Mouse (Mus musculus) MEL (cell line): ENCODE results near the gene Stim1. TPM values are rescaled to one million over a fixed set of nuclear protein-coding genes. Genes with fewer than 3 reads are reported as not detected.
A peak's percentile ranks its signal among the peaks of the same experiment; 100 is the strongest.

ENCODE experiments used
- DNase-seq: peaks from one replicate; pipeline ENCODE4 v3.0.0; 2011; ENCODE audit warnings: low read depth, low spot score
- H3K27ac ChIP-seq: 2 replicates; pipeline ENCODE4 v1.5.1; 2012; ENCODE audit warnings: low read depth, mild to moderate bottlenecking, control low read depth, low read length, moderate library complexity; ENCODE audit not compliant: control insufficient read depth
- H3K27me3 ChIP-seq, 2 experiments: fragments of 150-350 bp in 1 of 2; sonication (generic) in 1 of 2; 2 replicates each; pipeline ENCODE4 v1.6.1; 2012; ENCODE audit warnings: low read length in 2 of 2, mild to moderate bottlenecking in 2 of 2, improper control_type of control experiment in 1 of 2, moderate library complexity in 1 of 2; ENCODE audit not compliant: insufficient read depth in 2 of 2, control insufficient read depth in 1 of 2
- H3K36me3 ChIP-seq, 2 experiments: 2 replicates each; pipeline ENCODE4 v1.6.1; 2012 to 2014; ENCODE audit warnings: low read length in 2 of 2, improper control_type of control experiment in 1 of 2, inconsistent platforms in 1 of 2, mild to moderate bottlenecking in 1 of 2; ENCODE audit not compliant: insufficient read depth in 2 of 2, control insufficient read depth in 1 of 2
- H3K4me1 ChIP-seq, 2 experiments: fragments of 150-350 bp in 1 of 2; sonication (generic) in 1 of 2; 2 replicates each; pipeline ENCODE4 v1.6.1; 2012; ENCODE audit warnings: low read length in 2 of 2, improper control_type of control experiment in 1 of 2, mild to moderate bottlenecking in 1 of 2; ENCODE audit not compliant: insufficient read depth in 2 of 2, control insufficient read depth in 1 of 2
- H3K4me3 ChIP-seq, 2 experiments: fragments of 150-350 bp in 1 of 2; sonication (generic) in 1 of 2; 2 replicates each; pipeline ENCODE4 v1.5.1; 2012; ENCODE audit warnings: low read depth in 2 of 2, low read length in 2 of 2, mild to moderate bottlenecking in 2 of 2, moderate library complexity in 2 of 2, control low read depth in 1 of 2, improper control_type of control experiment in 1 of 2; ENCODE audit not compliant: control insufficient read depth in 1 of 2, insufficient read depth in 1 of 2
- H3K79me2 ChIP-seq: 2 replicates; pipeline ENCODE4 v1.6.1; 2012; ENCODE audit warnings: mild to moderate bottlenecking, low read length, moderate library complexity; ENCODE audit not compliant: control insufficient read depth, poor library complexity, insufficient read depth
- H3K9ac ChIP-seq: 2 replicates; pipeline ENCODE4 v1.6.1; 2012; ENCODE audit warnings: low read depth, mild to moderate bottlenecking, control low read depth, low read length, moderate library complexity; ENCODE audit not compliant: control insufficient read depth, poor library complexity, severe bottlenecking
- H3K9me3 ChIP-seq: fragments of 150-350 bp; sonication (generic); replicated peaks from 2 replicates; pipeline ENCODE4 v1.6.1; 2012; ENCODE audit warnings: mild to moderate bottlenecking, low read length, improper control_type of control experiment, moderate library complexity; ENCODE audit not compliant: insufficient read depth
- BHLHE40 ChIP-seq: IDR thresholded peaks from 2 replicates; pipeline ENCODE4 v1.6.1; 2012; ENCODE audit warnings: low read depth, mild to moderate bottlenecking, inconsistent platforms, low read length, improper control_type of control experiment, borderline replicate concordance
- CTCF ChIP-seq, 3 experiments: IDR thresholded peaks in 2 of 3; conservative IDR thresholded peaks in 1 of 3; 2 replicates each; pipeline ENCODE4 v1.5.1; 2011 to 2012; ENCODE audit warnings: low read length in 3 of 3, low read depth in 2 of 3, mild to moderate bottlenecking in 2 of 3, improper control_type of control experiment in 1 of 3, inconsistent platforms in 1 of 3, mixed read lengths in 1 of 3, moderate library complexity in 1 of 3; ENCODE audit not compliant: control insufficient read depth in 1 of 3, insufficient read depth in 1 of 3, poor library complexity in 1 of 3, severe bottlenecking in 1 of 3
- E2F4 ChIP-seq: IDR thresholded peaks from 2 replicates; pipeline ENCODE4 v1.6.1; 2011; ENCODE audit warnings: low read depth, low read length, improper control_type of control experiment, borderline replicate concordance
- ELF1 ChIP-seq: IDR thresholded peaks from 2 replicates; pipeline ENCODE4 v1.6.1; 2014; ENCODE audit warnings: low read depth, mild to moderate bottlenecking, inconsistent platforms, low read length, improper control_type of control experiment, moderate library complexity
- GABPA ChIP-seq: IDR thresholded peaks from 2 replicates; pipeline ENCODE4 v1.6.1; 2012; ENCODE audit warnings: low read depth, mild to moderate bottlenecking, inconsistent platforms, low read length, improper control_type of control experiment, moderate library complexity
- HCFC1 ChIP-seq: IDR thresholded peaks from 2 replicates; pipeline ENCODE4 v1.6.1; 2012; ENCODE audit warnings: low read depth, mild to moderate bottlenecking, inconsistent platforms, low read length, improper control_type of control experiment, moderate library complexity
- MAFK ChIP-seq: IDR thresholded peaks from 2 replicates; pipeline ENCODE4 v1.6.1; 2011; ENCODE audit warnings: low read depth, mild to moderate bottlenecking, low read length, improper control_type of control experiment, borderline replicate concordance
- MAX ChIP-seq: IDR thresholded peaks from 2 replicates; pipeline ENCODE4 v1.6.1; 2011; ENCODE audit warnings: low read length, improper control_type of control experiment
- MAZ ChIP-seq: IDR thresholded peaks from 2 replicates; pipeline ENCODE4 v1.6.1; 2012; ENCODE audit warnings: low read depth, mild to moderate bottlenecking, inconsistent platforms, low read length, improper control_type of control experiment
- MEF2A ChIP-seq: IDR thresholded peaks from 2 replicates; pipeline ENCODE4 v1.6.1; 2014; ENCODE audit warnings: low read depth, mild to moderate bottlenecking, inconsistent platforms, low read length, improper control_type of control experiment; ENCODE audit not compliant: poor library complexity, insufficient replicate concordance, severe bottlenecking; ENCODE audit errors: extremely low read depth
- MXI1 ChIP-seq: IDR thresholded peaks from 2 replicates; pipeline ENCODE4 v1.6.1; 2011; ENCODE audit warnings: mild to moderate bottlenecking, low read depth, low read length, improper control_type of control experiment
- MYC ChIP-seq: IDR thresholded peaks from 2 replicates; pipeline ENCODE4 v1.6.1; 2011; ENCODE audit warnings: low read depth, mild to moderate bottlenecking, low read length, improper control_type of control experiment, moderate library complexity
- POLR2AphosphoS2 ChIP-seq: IDR thresholded peaks from 2 replicates; pipeline ENCODE4 v1.6.1; 2011; ENCODE audit warnings: low read length, improper control_type of control experiment
- TBP ChIP-seq: IDR thresholded peaks from 2 replicates; pipeline ENCODE4 v1.8.0; 2011; ENCODE audit warnings: low read depth, low read length, improper control_type of control experiment
- TCF12 ChIP-seq: IDR thresholded peaks from 2 replicates; pipeline ENCODE4 v1.6.1; 2014; ENCODE audit warnings: low read depth, mild to moderate bottlenecking, inconsistent platforms, low read length, improper control_type of control experiment, moderate library complexity
- UBTF ChIP-seq: IDR thresholded peaks from 2 replicates; pipeline ENCODE4 v1.6.1; 2012; ENCODE audit warnings: low read depth, mild to moderate bottlenecking, inconsistent platforms, low read length, improper control_type of control experiment, moderate library complexity, borderline replicate concordance; ENCODE audit not compliant: insufficient read depth
- USF1 ChIP-seq: IDR thresholded peaks from 2 replicates; pipeline ENCODE4 v1.6.1; 2014; ENCODE audit warnings: low read depth, mild to moderate bottlenecking, inconsistent platforms, low read length, improper control_type of control experiment, moderate library complexity
- USF2 ChIP-seq, 2 experiments: IDR thresholded peaks; 2 replicates each; pipeline ENCODE4 v1.6.1; 2011 to 2012; ENCODE audit warnings: improper control_type of control experiment in 2 of 2, low read length in 2 of 2, borderline replicate concordance in 1 of 2, inconsistent platforms in 1 of 2, low read depth in 1 of 2, mild to moderate bottlenecking in 1 of 2; ENCODE audit not compliant: insufficient read depth in 1 of 2
- ZKSCAN1 ChIP-seq: IDR thresholded peaks from 2 replicates; pipeline ENCODE4 v1.6.1; 2012; ENCODE audit warnings: low read depth, mild to moderate bottlenecking, inconsistent platforms, low read length, improper control_type of control experiment, moderate library complexity
- ZMIZ1 ChIP-seq: IDR thresholded peaks from 2 replicates; pipeline ENCODE4 v1.6.1; 2012; ENCODE audit warnings: low read depth, mild to moderate bottlenecking, inconsistent platforms, low read length, improper control_type of control experiment, moderate library complexity
- ZNF384 ChIP-seq: IDR thresholded peaks from 2 replicates; pipeline ENCODE4 v1.6.1; 2012; ENCODE audit warnings: low read depth, mild to moderate bottlenecking, inconsistent platforms, low read length, improper control_type of control experiment
- polyA plus RNA-seq, 2 experiments: library from polyadenylated mRNA; stranded (reverse) in 1 of 2; unstranded in 1 of 2; fragments of >175 nt in 1 of 2; fragments of >200 nt in 1 of 2; gene quantifications; 2 replicates each; pipeline versions ENCODE4 v1.2.1 to v1.2.4; 2012; ENCODE audit warnings: low replicate concordance in 2 of 2, low read depth in 1 of 2; ENCODE audit not compliant: insufficient read length in 2 of 2, insufficient read depth in 1 of 2, missing spikeins in 1 of 2
- total RNA-seq: library from RNA; depleted of rRNA; stranded (reverse); fragments of 300-350 nt; gene quantifications from 2 replicates; pipeline ENCODE4 v1.2.3, GENCODE M21; 2012

The Stim1 gene
- total and polyA plus RNA-seq, 3 experiments, result 26.1 to 65.0 TPM; not detected in 1

DNA sequence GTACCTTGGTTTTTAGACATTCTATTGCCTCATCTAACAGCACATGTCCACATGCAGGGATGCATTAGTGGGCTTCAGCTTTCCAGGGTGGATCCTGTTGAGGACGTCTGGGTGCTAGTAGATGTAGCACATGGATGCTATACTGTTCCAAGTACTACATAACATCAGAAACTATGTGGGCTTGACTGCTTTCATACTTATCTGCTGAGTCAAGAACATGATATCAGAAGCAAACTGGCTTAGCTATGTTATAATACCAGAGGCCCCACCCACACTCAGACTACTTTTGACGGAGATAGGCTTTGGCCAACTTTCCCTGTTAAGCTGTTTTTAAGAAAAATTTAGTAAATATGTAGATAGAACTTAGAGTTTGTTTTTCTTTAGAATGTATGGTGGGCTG lies 176.7 kb downstream of the Stim1 start (continued):
- peak; percentile 58; the same call in 1 of the 2 replicates for TF ChIP-seq MAFK

DNA sequence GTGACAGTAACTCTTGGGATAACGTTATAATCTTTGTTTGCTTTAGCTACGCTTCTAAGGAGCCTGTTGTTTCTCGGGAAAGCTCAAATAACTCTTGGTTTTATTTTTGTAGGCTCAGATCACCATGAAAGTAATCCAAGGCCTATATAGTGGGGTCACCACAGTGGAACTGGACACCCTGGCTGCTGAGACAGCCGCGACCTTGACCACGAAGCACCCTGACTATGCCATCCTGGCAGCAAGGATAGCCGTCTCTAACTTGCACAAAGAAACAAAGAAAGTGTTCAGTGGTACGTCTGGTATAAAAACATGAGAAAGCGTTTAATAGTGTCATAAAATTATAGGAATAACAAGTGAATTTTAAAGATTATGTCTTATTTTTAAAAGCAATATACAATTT lies 178.8 kb downstream of the Stim1 start:
- Histone ChIP-seq H3K9ac (no peak overlapping the region), H3K27ac (no peak overlapping the region), H3K27me3 (no peaks in the 10 kb centered on the region), H3K79me2 (peaks cover 31% of the 10 kb centered on the region), H3K4me1 (peaks cover 5 to 11% of the 10 kb centered on the region in 2 experiments; a peak in 3 of 4 replicates), H3K9me3 (no peaks in the 10 kb centered on the region), H3K36me3 (peaks cover 25 to 46% of the 10 kb centered on the region in 2 experiments), H3K4me3 (no peak overlapping the region)
- no peak for TF ChIP-seq USF1
- no peak for TF ChIP-seq BHLHE40
- no peak for TF ChIP-seq ELF1
- no peak for TF ChIP-seq ZNF384
- no peak for TF ChIP-seq E2F4
- no peak for TF ChIP-seq MAX
- no peak for TF ChIP-seq TCF12
- no peak for TF ChIP-seq POLR2AphosphoS2
- no peak for TF ChIP-seq MYC
- no peak for DNase-seq

DNA sequence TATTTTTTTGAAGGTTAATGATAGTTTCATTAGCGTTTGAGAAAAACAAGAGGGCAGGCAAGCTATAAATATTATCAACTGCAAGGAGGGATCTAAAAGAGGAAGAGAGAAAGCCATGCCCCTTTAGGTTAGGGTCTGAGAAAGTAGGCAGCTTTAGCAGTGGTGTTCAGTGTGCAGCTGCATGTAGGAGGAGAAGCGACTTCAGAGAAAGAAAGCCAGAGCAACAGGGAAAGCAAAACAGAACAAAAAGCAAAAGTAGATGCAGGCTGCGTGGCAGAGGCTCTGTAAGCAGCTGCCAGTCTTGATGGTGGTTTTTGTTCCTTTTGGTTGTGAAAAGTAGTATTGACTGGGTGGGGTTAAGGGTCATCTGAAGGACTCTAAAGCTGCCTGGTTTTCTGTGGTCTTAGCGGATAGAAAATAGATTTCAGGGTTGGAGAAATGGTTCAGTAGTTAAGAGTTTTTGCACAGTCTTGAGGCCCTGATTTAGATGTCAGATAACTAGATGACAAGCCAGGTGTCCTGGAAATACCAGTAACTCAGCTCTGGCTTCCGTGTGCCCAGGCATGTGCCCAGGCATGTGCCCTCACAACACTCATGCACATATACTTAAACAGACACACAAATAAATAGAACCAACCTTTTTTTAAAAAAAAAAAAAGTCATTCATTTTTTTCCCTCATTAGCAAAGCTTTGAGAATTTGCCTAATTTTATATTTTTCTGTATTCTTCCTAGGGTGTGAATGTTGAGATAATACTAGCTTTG lies 191.2 kb downstream of the Stim1 start:
- TF ChIP-seq CTCF (IDR thresholded peaks at IDR 0.05 in 2 of 3, conservative IDR thresholded peaks at IDR 0.05 in 1 of 3; ENCODE audit: control insufficient read depth in 1 of 3, insufficient read depth in 1 of 3, low read depth in 2 of 3, low read length in 3 of 3, poor library complexity in 1 of 3, severe bottlenecking in 1 of 3) (no peak), MAZ (no peak), MEF2A (no peak), ZKSCAN1 (no peak), MXI1 (no peak), USF2 (IDR thresholded peaks at IDR 0.05; ENCODE audit: borderline replicate concordance in 1 of 2, insufficient read depth in 1 of 2, low read depth in 1 of 2, low read length in 2 of 2) (no peak), TBP (no peak), UBTF (no peak), HCFC1 (no peak), GABPA (no peak), ZMIZ1 (no peak)

More for the DNA sequence above, 191.2 kb downstream of the Stim1 start:
- H3K9me3 ChIP-seq, result no peaks in the 10 kb centered on the region
- H3K9ac ChIP-seq, result no peak overlapping the region
- H3K27me3 ChIP-seq, result no peaks in the 10 kb centered on the region
- no peak overlapping the region for H3K4me3 ChIP-seq
- peak; percentile 32 for DNase-seq
- H3K27ac ChIP-seq, result no peak overlapping the region
- peaks cover 3 to 67% of the 10 kb centered on the region in 2 experiments; a peak in 3 of 4 replicates for H3K36me3 ChIP-seq
- H3K4me1 ChIP-seq, result no peaks in the 10 kb centered on the region
- no peaks in the 10 kb centered on the region for H3K79me2 ChIP-seq
